Mouse (Mus musculus) erythroblast, embryonic 14.5 days (primary cell): ENCODE results near the gene Dip2c.

Experiments
- GATA1 ChIP-seq: IDR thresholded peaks from 2 replicates; pipeline ENCODE4 v1.6.1; 2012; ENCODE audit warnings: low read length, inconsistent platforms, mixed read lengths
- TAL1 ChIP-seq: IDR thresholded peaks from 3 replicates; pipeline ENCODE4 v1.6.1; 2012; ENCODE audit warnings: low read length, inconsistent platforms, mixed read lengths

- no peak for TF ChIP-seq GATA1
- no peak for TF ChIP-seq TAL1
Measured at GRCm38 (mm10) chr13:9635951-9636350, 359.6 kb downstream of the Dip2c start.
